Mouse (Mus musculus) G1E (cell line): ENCODE results near the gene Trim63. TPM values are rescaled to one million over a fixed set of nuclear protein-coding genes. Genes with fewer than 3 reads are reported as not detected.

ENCODE experiments used
- ATAC-seq: 2 replicates; pipeline ENCODE4 v1.8.0; 2016; ENCODE audit warnings: mild to moderate bottlenecking; ENCODE audit not compliant: insufficient number of reproducible peaks, poor library complexity, low FRiP score, severe bottlenecking; ENCODE audit errors: extremely low read depth
- DNase-seq: peaks from one replicate; pipeline ENCODE4 v3.0.0; 2012; ENCODE audit warnings: low spot score
- H3K27me3 ChIP-seq: 2 replicates; pipeline ENCODE4 v1.6.1; 2012; ENCODE audit warnings: mild to moderate bottlenecking, low read length, inconsistent platforms; ENCODE audit not compliant: insufficient read depth
- H3K36me3 ChIP-seq: replicated peaks from 2 replicates; pipeline ENCODE3; 2012; ENCODE audit warnings: mild to moderate bottlenecking, inconsistent platforms
- H3K4me1 ChIP-seq: 2 replicates; pipeline ENCODE4 v1.6.1; 2012; ENCODE audit warnings: low read depth, low read length, inconsistent platforms, mixed read lengths; ENCODE audit not compliant: insufficient read depth
- H3K4me3 ChIP-seq: 2 replicates; pipeline ENCODE4 v1.5.1; 2012; ENCODE audit warnings: low read depth, mild to moderate bottlenecking, inconsistent platforms, low read length, moderate library complexity, mixed read lengths
- H3K9me3 ChIP-seq: replicated peaks from 2 replicates; pipeline ENCODE4 v1.6.1; 2012; ENCODE audit warnings: inconsistent platforms
- CTCF ChIP-seq: IDR thresholded peaks from 2 replicates; pipeline ENCODE4 v1.5.1; 2012; ENCODE audit warnings: low read depth, low read length, inconsistent platforms, mixed read lengths
- GATA1 ChIP-seq: IDR thresholded peaks from 2 replicates; pipeline ENCODE4 v1.6.1; 2012; ENCODE audit warnings: borderline replicate concordance, low read length, inconsistent platforms, mixed read lengths
- GATA2 ChIP-seq: IDR thresholded peaks from 2 replicates; pipeline ENCODE4 v1.6.1; 2012; ENCODE audit warnings: low read depth, low read length, inconsistent platforms, borderline replicate concordance
- POLR2AphosphoS5 ChIP-seq: IDR thresholded peaks from 2 replicates; pipeline ENCODE4 v1.6.1; 2012; ENCODE audit warnings: low read depth, low read length, inconsistent platforms; ENCODE audit not compliant: insufficient replicate concordance
- TAL1 ChIP-seq: conservative IDR thresholded peaks from 2 replicates; pipeline ENCODE4 v1.6.1; 2012; ENCODE audit warnings: low read depth, low read length, inconsistent platforms, mixed read lengths
- polyA plus RNA-seq: library from polyadenylated mRNA; stranded (reverse); fragments of >175 nt; gene quantifications from 2 replicates; pipeline ENCODE4 v1.2.3, GENCODE M21; 2012
- total RNA-seq, 2 experiments: library from RNA; stranded (forward) in 1 of 2; stranded (reverse) in 1 of 2; fragments of 200-1000 nt in 1 of 2; fragments of >200 nt in 1 of 2; fragmentation: Nextera tagmentation in 1 of 2; gene quantifications; 2 replicates each; pipeline ENCODE4 v1.2.3; 2014 to 2017

Gene Trim63
- total and polyA plus RNA-seq, 3 experiments, result not detected

GRCm38 (mm10) chr4:134307367-134308072 lies 7.4 kb upstream of the Trim63 start:
- Histone ChIP-seq H3K27me3 (peaks cover 39% of the 10 kb centered on the region), H3K9me3 (no peaks in the 10 kb centered on the region), H3K4me3 (no peak overlapping the region), H3K36me3 (no peaks in the 10 kb centered on the region), H3K4me1 (peaks cover 7% of the 10 kb centered on the region)
- DNase-seq (peak; percentile 51), ATAC-seq (no peak)
- TF ChIP-seq GATA1, result no peak
- no peak for TF ChIP-seq CTCF
- TF ChIP-seq TAL1, result no peak
- no peak for TF ChIP-seq GATA2
- TF ChIP-seq POLR2AphosphoS5, result no peak

- Histone ChIP-seq H3K4me3 (no peak overlapping the region), H3K36me3 (no peaks in the 10 kb centered on the region), H3K27me3 (peaks cover 49% of the 10 kb centered on the region), H3K4me1 (peaks cover 7% of the 10 kb centered on the region), H3K9me3 (no peaks in the 10 kb centered on the region; the same call in 1 of the 2 replicates)
- ATAC-seq (no peak), DNase-seq (no peak)
- TF ChIP-seq TAL1, result no peak
- no peak for TF ChIP-seq POLR2AphosphoS5
- TF ChIP-seq GATA1, result no peak
- no peak for TF ChIP-seq GATA2
- TF ChIP-seq CTCF, result no peak
Observed at GRCm38 (mm10) chr4:134310106-134310505, 4.8 kb upstream of the Trim63 start.

GRCm38 (mm10) chr4:134310656-134311055 lies 4.3 kb upstream of the Trim63 start:
- no peak overlapping the region for H3K4me3 ChIP-seq
- DNase-seq, result no peak
- no peak for ATAC-seq

GRCm38 (mm10) chr4:134311784-134312183 lies 3.1 kb upstream of the Trim63 start:
- peaks cover 11% of the 10 kb centered on the region for H3K4me1 ChIP-seq
- H3K36me3 ChIP-seq, result no peaks in the 10 kb centered on the region
- TF ChIP-seq POLR2AphosphoS5 (no peak), GATA2 (no peak), TAL1 (no peak), GATA1 (no peak), CTCF (no peak)
- peaks cover 59% of the 10 kb centered on the region for H3K27me3 ChIP-seq
- DNase-seq (no peak), ATAC-seq (no peak)
- no peaks in the 10 kb centered on the region; the same call in 1 of the 2 replicates for H3K9me3 ChIP-seq
- H3K4me3 ChIP-seq, result no peak overlapping the region

More at GRCm38 (mm10) chr4:134310656-134311055, 4.3 kb upstream of the Trim63 start:
- H3K36me3 ChIP-seq, result no peaks in the 10 kb centered on the region
- peaks cover 51% of the 10 kb centered on the region for H3K27me3 ChIP-seq
- H3K4me1 ChIP-seq, result peaks cover 7% of the 10 kb centered on the region
- TF ChIP-seq CTCF, result no peak
- TF ChIP-seq GATA1, result no peak
- no peak for TF ChIP-seq TAL1
- no peak for TF ChIP-seq POLR2AphosphoS5
- TF ChIP-seq GATA2, result no peak
- no peaks in the 10 kb centered on the region; the same call in 1 of the 2 replicates for H3K9me3 ChIP-seq

- DNase-seq, result no peak
- Histone ChIP-seq H3K9me3 (no peaks in the 10 kb centered on the region; the same call in 1 of the 2 replicates), H3K4me1 (peaks cover 11% of the 10 kb centered on the region), H3K36me3 (no peaks in the 10 kb centered on the region), H3K27me3 (peaks cover 59% of the 10 kb centered on the region), H3K4me3 (no peak overlapping the region)
- no peak for ATAC-seq
- TF ChIP-seq GATA1 (no peak), POLR2AphosphoS5 (no peak), CTCF (no peak), GATA2 (no peak), TAL1 (no peak)
Observed at GRCm38 (mm10) chr4:134312341-134312740, 2.6 kb upstream of the Trim63 start.

GRCm38 (mm10) chr4:134312901-134313300 lies 2.0 kb upstream of the Trim63 start:
- Histone ChIP-seq H3K36me3 (no peaks in the 10 kb centered on the region), H3K9me3 (no peaks in the 10 kb centered on the region; the same call in 1 of the 2 replicates), H3K27me3 (peaks cover 61% of the 10 kb centered on the region), H3K4me1 (peaks cover 12% of the 10 kb centered on the region), H3K4me3 (no peak overlapping the region)
- no peak for ATAC-seq
- no peak for DNase-seq
- TF ChIP-seq TAL1 (no peak), GATA2 (no peak), GATA1 (no peak), POLR2AphosphoS5 (no peak), CTCF (no peak)
